Mouse (Mus musculus) inflammation-experienced regulatory T-cells, adult 16 weeks (primary cell): Measurements from ENCODE around the gene Il1rn. TPM values are rescaled to one million over a fixed set of nuclear protein-coding genes. Genes with fewer than 3 reads are reported as not detected.

Source experiments
- polyA plus RNA-seq: library from polyadenylated mRNA; unstranded; fragments of 100-300 nt; shearing (Covaris generic); gene quantifications from one replicate; pipeline ENCODE4 v1.2.1, GENCODE M21; 2017

Gene Il1rn
- polyA plus RNA-seq = 2.5 TPM

DNA sequence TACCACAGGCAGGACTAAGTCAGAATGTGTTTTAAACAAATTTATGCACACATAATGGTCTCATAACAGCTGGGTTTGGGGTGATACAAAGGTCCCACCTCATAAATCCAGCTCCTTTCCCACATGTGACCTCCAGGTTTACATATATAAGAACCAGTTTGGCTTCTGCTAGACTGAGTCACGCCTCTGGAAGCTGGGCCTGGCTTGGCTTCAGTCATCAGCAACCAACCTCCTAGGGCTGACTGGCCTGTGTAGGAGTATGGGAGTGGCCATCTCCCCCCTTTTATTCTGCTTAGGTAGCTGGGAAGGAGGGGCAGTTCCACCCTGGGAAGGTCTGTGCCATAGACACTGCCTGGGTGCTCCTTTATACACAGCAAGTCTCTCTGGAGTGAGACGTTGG is at the start of gene Il1rn:
Gene Il1rn, plus strand, starts transcription at position 309 of the 400 bp plus-strand sequence.

DNA sequence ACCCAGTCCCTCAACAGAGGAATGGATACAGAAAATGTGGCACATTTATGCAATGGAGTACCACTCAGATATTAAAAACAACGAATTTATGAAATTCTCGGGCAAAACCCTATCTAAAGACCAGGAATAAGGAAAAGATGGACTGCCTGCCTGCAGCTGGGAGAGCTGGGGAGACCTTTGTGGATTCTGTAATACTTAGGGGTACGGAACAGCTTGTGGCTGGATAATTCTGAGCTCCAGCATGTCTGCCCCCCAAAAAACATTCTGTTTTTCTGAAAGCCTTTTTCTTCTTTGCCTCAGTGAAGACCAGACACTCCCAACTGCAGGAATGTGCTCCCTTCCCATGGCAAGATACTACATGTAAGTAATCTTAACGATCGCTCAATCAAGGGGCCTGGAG is 45.8 kb upstream of the Il1rn start, which contains the start of gene Il1f10:
Gene Il1f10, plus strand, starts transcription at position 301 of the 400 bp plus-strand sequence.

GRCm38 (mm10) chr2:24367030-24367894 is 30.6 kb downstream of the Il1rn start, which contains the start of gene Psd4:
TSS of gene Psd4 (plus strand) at chr2:24367580.

Other genes starting within 250 kb of the Il1rn start
- gene Tbpl2, start 240.3 kb upstream of the Il1rn start, polyA plus RNA-seq = not detected
- not detected for gene Il1f8, start 183.7 kb upstream of the Il1rn start, polyA plus RNA-seq
- not detected for gene Il1f9, start 150.4 kb upstream of the Il1rn start, polyA plus RNA-seq
- not detected for gene Il1f6, start 121.4 kb upstream of the Il1rn start, polyA plus RNA-seq
- gene Il1f5, start 59.9 kb upstream of the Il1rn start, polyA plus RNA-seq = not detected
- not detected for gene Il1f10, start 45.7 kb upstream of the Il1rn start, polyA plus RNA-seq
- 210 TPM for gene Psd4, start 30.7 kb downstream of the Il1rn start, polyA plus RNA-seq
- gene Pax8, start 138.7 kb downstream of the Il1rn start, polyA plus RNA-seq = not detected